Mouse (Mus musculus) liver, embryonic 16.5 days (tissue): Measurements from ENCODE around the gene Klf5. TPM values are rescaled to one million over a fixed set of nuclear protein-coding genes. Genes with fewer than 3 reads are reported as not detected.

Source experiments
- ATAC-seq: fragments of 200-750 bp; cut with Nextera tagmentation; 2 replicates; pipeline ENCODE4 v1.8.0; 2017; ENCODE audit warnings: low read depth, mild to moderate bottlenecking, moderate number of reproducible peaks, moderate library complexity
- H3K27ac ChIP-seq: fragments of 300-500 bp; sonication (generic); 2 replicates; pipeline ENCODE4 v1.5.1; 2014; ENCODE audit warnings: mild to moderate bottlenecking, low read length
- H3K27me3 ChIP-seq: fragments of 300-500 bp; sonication (generic); 2 replicates; pipeline ENCODE4 v1.6.1; 2014; ENCODE audit warnings: low read depth, low read length, mixed read lengths; ENCODE audit not compliant: control insufficient read depth, insufficient read depth
- H3K36me3 ChIP-seq: fragments of 300-500 bp; sonication (generic); 2 replicates; pipeline ENCODE4 v1.6.1; 2014; ENCODE audit warnings: mild to moderate bottlenecking; ENCODE audit not compliant: control insufficient read depth, insufficient read depth
- H3K4me1 ChIP-seq: fragments of 300-500 bp; sonication (generic); 2 replicates; pipeline ENCODE4 v1.6.1; 2014; ENCODE audit warnings: low read depth, low read length, mixed read lengths; ENCODE audit not compliant: control insufficient read depth
- H3K4me2 ChIP-seq: fragments of 300-500 bp; sonication (generic); 2 replicates; pipeline ENCODE4 v1.6.1; 2014; ENCODE audit warnings: low read depth, low read length, mixed read lengths
- H3K4me3 ChIP-seq: fragments of 300-500 bp; sonication (generic); 2 replicates; pipeline ENCODE4 v1.5.1; 2014; ENCODE audit warnings: low read depth, mild to moderate bottlenecking, low read length
- H3K9ac ChIP-seq: fragments of 300-500 bp; sonication (generic); 2 replicates; pipeline ENCODE4 v1.6.1; 2014; ENCODE audit warnings: low read depth, low read length
- H3K9me3 ChIP-seq: fragments of 300-500 bp; sonication (generic); replicated peaks from 2 replicates; pipeline ENCODE4 v1.6.1; 2016; ENCODE audit warnings: low read length; ENCODE audit not compliant: control insufficient read depth
- WGBS: fragments of 180-500 bp; shearing (Covaris S2); extraction: QIAGEN DNeasy Blood & Tissue Kit; methylation state at CpG from one replicate; pipeline ENCODE4 v1.1.7; 2014; ENCODE audit not compliant: insufficient replicate concordance; 5-methylcytosine and 5-hydroxymethylcytosine counted together
- polyA plus RNA-seq: library from polyadenylated mRNA; unstranded; fragments of >200 nt; fragmentation: Nextera tagmentation; extraction: Ambion mirVana; gene quantifications from 2 replicates; pipeline ENCODE4 v1.2.1, GENCODE M21; 2015

Klf5 gene
- polyA plus RNA-seq = 2.0 and 2.4 TPM in 2 replicates

- no peaks in the 10 kb centered on the region for H3K9me3 ChIP-seq
- H3K4me3 ChIP-seq = peak within 1 kb of the TSS; percentile 72
- under 1% methylated on average over 62 of the region's 67 CpGs for WGBS
- peaks cover 32% of the 10 kb centered on the region for H3K27me3 ChIP-seq
- no peaks in the 10 kb centered on the region for H3K36me3 ChIP-seq
- H3K4me1 ChIP-seq = peaks cover 3% of the 10 kb centered on the region
- H3K9ac ChIP-seq = peak within 1 kb of the TSS; percentile 71
- H3K4me2 ChIP-seq = peak within 1 kb of the TSS; percentile 99
- peak; percentile 98 for ATAC-seq
- H3K27ac ChIP-seq = peak within 1 kb of the TSS; percentile 37; the same call in 1 of the 2 replicates
Observed at GRCm38 (mm10) chr14:99298385-99299021, at the start of gene Klf5. Gene Klf5, plus strand, starts transcription at chr14:99298691.

- 91% methylated on average over 12 of the region's 12 CpGs for WGBS
- ATAC-seq = no peak
- H3K27me3 ChIP-seq = no peaks in the 10 kb centered on the region
Observed at GRCm38 (mm10) chr14:99262026-99262425, 36.5 kb upstream of the Klf5 start.

GRCm38 (mm10) chr14:99263816-99264215, 34.7 kb upstream of the Klf5 start:
- no peak overlapping the region for H3K9ac ChIP-seq
- peaks cover 14% of the 10 kb centered on the region for H3K4me1 ChIP-seq
- no peaks in the 10 kb centered on the region for H3K9me3 ChIP-seq
- H3K27me3 ChIP-seq = no peaks in the 10 kb centered on the region
- H3K27ac ChIP-seq = no peak overlapping the region; the same call in 1 of the 2 replicates
- no peaks in the 10 kb centered on the region for H3K36me3 ChIP-seq
- H3K4me3 ChIP-seq = no peak overlapping the region
- WGBS = 26% methylated on average over 6 of the region's 6 CpGs
- H3K4me2 ChIP-seq = peak overlapping the region; percentile 20; the same call in 1 of the 2 replicates
- peak; percentile 89 for ATAC-seq

More at GRCm38 (mm10) chr14:99262026-99262425, 36.5 kb upstream of the Klf5 start:
- no peaks in the 10 kb centered on the region for H3K9me3 ChIP-seq
- no peak overlapping the region for H3K4me3 ChIP-seq
- no peak overlapping the region for H3K4me2 ChIP-seq
- no peak overlapping the region for H3K27ac ChIP-seq
- H3K9ac ChIP-seq = no peak overlapping the region
- H3K36me3 ChIP-seq = no peaks in the 10 kb centered on the region
- peaks cover 14% of the 10 kb centered on the region for H3K4me1 ChIP-seq

- H3K27ac ChIP-seq = no peak overlapping the region
- H3K4me3 ChIP-seq = no peak overlapping the region
- H3K9ac ChIP-seq = no peak overlapping the region
- no peaks in the 10 kb centered on the region for H3K9me3 ChIP-seq
- H3K4me1 ChIP-seq = peaks cover 14% of the 10 kb centered on the region
- H3K27me3 ChIP-seq = no peaks in the 10 kb centered on the region
- H3K36me3 ChIP-seq = no peaks in the 10 kb centered on the region
- H3K4me2 ChIP-seq = peak overlapping the region; percentile 24; the same call in 1 of the 2 replicates
- 35% methylated on average over 14 of the region's 14 CpGs for WGBS
- no peak for ATAC-seq
Observed at GRCm38 (mm10) chr14:99265791-99266190, 32.7 kb upstream of the Klf5 start.

GRCm38 (mm10) chr14:99266749-99267148, 31.7 kb upstream of the Klf5 start:
- H3K27me3 ChIP-seq = no peaks in the 10 kb centered on the region
- no peaks in the 10 kb centered on the region for H3K36me3 ChIP-seq
- H3K9ac ChIP-seq = no peak overlapping the region
- H3K4me2 ChIP-seq = no peak overlapping the region
- peaks cover 14% of the 10 kb centered on the region for H3K4me1 ChIP-seq
- H3K27ac ChIP-seq = no peak overlapping the region
- WGBS = 75% methylated on average over 5 of the region's 5 CpGs
- ATAC-seq = no peak
- H3K4me3 ChIP-seq = no peak overlapping the region
- H3K9me3 ChIP-seq = no peaks in the 10 kb centered on the region

- Histone ChIP-seq H3K4me1 (no peaks in the 10 kb centered on the region), H3K9ac (no peak overlapping the region), H3K4me2 (no peak overlapping the region), H3K27ac (no peak overlapping the region), H3K9me3 (no peaks in the 10 kb centered on the region), H3K36me3 (no peaks in the 10 kb centered on the region), H3K27me3 (no peaks in the 10 kb centered on the region), H3K4me3 (no peak overlapping the region)
- no peak for ATAC-seq
- 33% methylated on average over 2 of the region's 2 CpGs for WGBS
Observed at GRCm38 (mm10) chr14:99274056-99274455, 24.4 kb upstream of the Klf5 start.

GRCm38 (mm10) chr14:99275827-99276226, 22.7 kb upstream of the Klf5 start:
- Histone ChIP-seq H3K27me3 (no peaks in the 10 kb centered on the region), H3K4me3 (no peak overlapping the region), H3K9me3 (no peaks in the 10 kb centered on the region), H3K4me1 (no peaks in the 10 kb centered on the region), H3K9ac (no peak overlapping the region), H3K4me2 (no peak overlapping the region), H3K36me3 (no peaks in the 10 kb centered on the region), H3K27ac (no peak overlapping the region)
- 23% methylated on average over 4 of the region's 4 CpGs for WGBS
- no peak for ATAC-seq

GRCm38 (mm10) chr14:99278312-99278711, 20.2 kb upstream of the Klf5 start:
- Histone ChIP-seq H3K4me3 (no peak overlapping the region), H3K4me1 (no peaks in the 10 kb centered on the region), H3K36me3 (no peaks in the 10 kb centered on the region), H3K27me3 (no peaks in the 10 kb centered on the region), H3K4me2 (no peak overlapping the region), H3K27ac (no peak overlapping the region), H3K9ac (no peak overlapping the region), H3K9me3 (no peaks in the 10 kb centered on the region)
- whole genome bisulfite sequencing = 42% methylated on average over 9 of the region's 9 CpGs
- no peak for ATAC-seq

- WGBS = 32% methylated on average over 12 of the region's 12 CpGs
- Histone ChIP-seq H3K36me3 (no peaks in the 10 kb centered on the region), H3K9me3 (no peaks in the 10 kb centered on the region), H3K4me1 (no peaks in the 10 kb centered on the region), H3K4me2 (no peak overlapping the region), H3K4me3 (no peak overlapping the region), H3K27ac (no peak overlapping the region), H3K9ac (no peak overlapping the region), H3K27me3 (no peaks in the 10 kb centered on the region)
- peak; percentile 61 for ATAC-seq
Observed at GRCm38 (mm10) chr14:99278763-99279486, 19.6 kb upstream of the Klf5 start.
